Mouse (Mus musculus) liver, postnatal 0 days (tissue): ENCODE results near the gene Gm9857.

Source experiments
- CTCF ChIP-seq: sonication (generic); IDR thresholded peaks from 2 replicates; pipeline ENCODE4 v1.5.1; 2016; ENCODE audit warnings: antibody characterized with exemption, low read depth
- EP300 ChIP-seq: IDR thresholded peaks from 2 replicates; pipeline ENCODE4 v1.6.1; 2016; ENCODE audit warnings: antibody characterized with exemption, low read depth, mild to moderate bottlenecking

DNA sequence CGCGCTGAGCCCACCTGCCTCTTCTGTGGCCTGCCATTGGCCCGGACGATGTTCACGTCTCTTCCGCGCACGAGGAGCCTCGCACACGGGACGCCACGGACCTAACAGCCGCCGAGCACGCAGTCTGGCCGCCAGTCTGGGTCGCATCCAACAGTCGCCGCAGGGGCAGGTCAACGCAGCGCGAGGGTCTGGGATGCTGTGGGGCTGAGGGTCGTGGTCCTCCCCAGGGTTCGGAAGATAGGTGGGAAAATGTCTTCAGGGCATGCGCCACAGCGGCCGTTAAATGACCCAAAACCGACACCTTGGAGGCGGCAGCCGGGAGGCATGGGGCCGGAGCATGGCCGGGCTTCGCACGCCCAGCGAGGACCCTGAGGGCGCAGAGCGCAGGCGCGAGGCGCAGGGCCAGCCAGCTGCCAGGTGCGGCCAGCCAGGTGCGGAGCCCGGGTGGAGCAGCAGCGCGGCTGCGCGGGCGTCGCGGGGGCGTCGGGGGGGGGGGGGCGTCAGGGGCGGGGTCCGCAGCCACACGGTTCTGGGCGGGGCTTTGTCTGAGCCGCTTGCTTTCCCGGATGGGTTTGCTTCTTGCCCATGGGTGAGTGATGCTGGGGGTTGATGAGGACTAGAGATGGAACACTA lies at the start of gene Gm9857:
- TF ChIP-seq EP300 (no peak), CTCF (no peak)
